Mouse (Mus musculus) kidney, postnatal 14 days (tissue): Measurements from ENCODE around the gene Clec16a.

Experiments used
- DNase-seq: peaks from one replicate; pipeline ENCODE4 v3.0.0; 2022; ENCODE audit warnings: mixed read lengths

Clec16a gene

DNA sequence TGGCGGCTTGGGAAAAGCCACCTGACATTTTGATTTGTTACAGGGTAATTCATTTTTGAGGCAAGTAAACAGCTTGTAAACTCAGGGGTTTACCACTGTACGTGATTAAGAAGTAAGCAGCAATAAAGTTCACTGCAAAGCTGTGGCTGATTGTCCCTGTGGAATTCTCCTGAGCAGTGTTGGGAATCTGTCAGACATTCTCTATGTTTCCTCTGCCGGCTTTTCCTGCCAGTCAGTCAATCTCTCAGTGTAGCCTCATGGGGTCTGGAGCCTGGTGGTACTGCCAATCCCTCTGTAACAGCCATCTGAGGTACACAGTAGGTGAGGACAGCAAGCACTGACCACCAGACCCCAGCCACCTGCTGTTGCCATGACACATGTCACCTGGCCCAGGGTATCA is 183.7 kb downstream of the Clec16a start:
- DNase-seq, result no peak

DNA sequence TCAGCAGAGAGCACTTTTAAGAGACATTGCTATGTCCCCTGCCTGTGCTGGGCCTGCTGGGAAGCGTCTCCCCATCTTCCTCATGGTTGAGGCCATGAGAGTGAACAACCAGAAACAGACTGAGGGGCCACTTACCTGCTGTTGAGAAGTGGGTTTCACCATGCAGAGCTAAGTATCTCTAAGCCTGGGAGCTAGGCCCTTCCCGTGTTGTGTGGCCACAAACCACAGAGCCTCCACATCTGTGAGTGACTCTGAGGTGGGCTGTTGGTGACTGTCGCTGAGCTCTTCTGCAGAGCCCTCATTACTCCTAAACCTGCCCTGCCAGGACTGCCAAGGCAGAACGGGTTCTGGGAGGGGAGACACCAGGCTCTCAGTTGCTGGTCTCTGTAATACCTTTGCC is 185.8 kb downstream of the Clec16a start:
- no peak for DNase-seq

DNA sequence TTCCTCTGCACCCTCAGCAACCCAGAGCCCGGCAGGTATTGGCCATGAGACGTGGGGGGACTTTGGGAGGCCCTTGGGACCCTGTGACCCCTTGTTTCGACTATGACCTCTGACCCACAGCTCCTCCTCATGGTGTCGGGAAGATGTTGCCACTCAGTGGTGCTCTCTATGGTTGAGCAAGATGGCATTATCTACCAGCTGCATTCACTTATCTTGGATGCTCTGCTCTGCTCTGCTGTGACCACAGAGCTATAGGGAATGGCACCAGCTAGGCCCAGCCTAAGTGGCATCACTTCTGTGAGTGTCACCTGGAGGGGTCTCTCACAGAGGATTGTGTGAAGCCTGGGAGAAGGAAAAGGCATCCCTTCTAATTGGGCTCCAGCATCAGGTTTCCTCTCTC is 186.6 kb downstream of the Clec16a start:
- no peak for DNase-seq

DNA sequence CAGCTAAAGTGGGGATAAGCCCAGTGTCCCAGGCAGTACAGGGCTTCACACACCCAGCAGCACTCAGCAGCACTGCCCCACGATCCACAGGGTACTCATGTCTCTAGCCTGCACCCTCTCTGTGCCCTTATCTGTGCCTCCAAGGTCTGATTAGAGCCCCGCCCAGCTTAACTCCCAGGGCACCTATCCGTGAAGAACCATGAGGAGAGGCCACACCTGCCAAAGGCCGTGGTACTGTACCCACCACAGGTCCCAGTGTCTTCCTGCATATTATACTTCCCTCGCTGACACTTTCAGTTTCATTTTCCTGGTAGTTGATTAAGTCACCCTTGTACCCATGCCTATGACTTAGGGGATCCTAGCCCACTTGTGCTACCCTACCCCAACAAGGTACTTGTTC is 187.3 kb downstream of the Clec16a start:
- DNase-seq, result no peak

DNA sequence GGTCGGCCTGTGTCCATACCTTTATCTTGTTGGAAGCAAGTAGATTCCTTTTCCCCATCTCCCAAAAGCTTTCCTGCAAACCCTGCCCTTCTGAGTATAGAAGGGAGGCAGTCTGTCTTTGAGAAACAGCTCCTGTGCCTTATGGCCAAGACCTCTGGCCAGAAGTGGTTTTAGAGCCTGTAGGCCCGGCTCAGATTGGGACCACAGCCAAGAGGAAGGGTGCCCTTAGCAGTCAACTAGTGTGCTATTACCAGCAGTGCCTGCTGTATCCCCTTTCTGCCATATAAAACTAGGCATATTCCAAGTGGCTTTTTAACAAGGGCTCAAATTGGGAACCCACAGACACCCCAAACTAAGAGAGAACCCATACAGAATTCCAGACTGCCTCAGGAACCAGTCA is 190.6 kb downstream of the Clec16a start:
- DNase-seq, result peak; percentile 51

DNA sequence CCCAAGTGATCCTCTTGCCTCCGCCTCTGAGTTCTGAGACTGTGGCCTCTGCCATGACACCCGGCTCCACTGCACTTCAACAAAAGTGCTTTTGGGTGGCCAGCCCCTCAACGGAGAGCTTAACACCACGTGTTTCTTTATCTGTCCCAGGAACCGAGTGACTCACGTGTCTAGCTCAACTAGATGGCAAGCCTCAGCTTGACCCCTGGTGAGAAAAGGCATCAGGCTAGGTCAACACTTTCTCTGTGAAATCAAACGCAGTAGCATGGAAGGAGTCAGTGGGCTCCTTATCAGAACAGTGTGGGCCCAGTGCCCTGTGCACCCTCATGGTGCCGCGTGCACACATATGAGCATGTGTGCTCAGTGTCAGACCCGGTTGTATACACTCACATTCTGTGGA is 191.2 kb downstream of the Clec16a start:
- no peak for DNase-seq

DNA sequence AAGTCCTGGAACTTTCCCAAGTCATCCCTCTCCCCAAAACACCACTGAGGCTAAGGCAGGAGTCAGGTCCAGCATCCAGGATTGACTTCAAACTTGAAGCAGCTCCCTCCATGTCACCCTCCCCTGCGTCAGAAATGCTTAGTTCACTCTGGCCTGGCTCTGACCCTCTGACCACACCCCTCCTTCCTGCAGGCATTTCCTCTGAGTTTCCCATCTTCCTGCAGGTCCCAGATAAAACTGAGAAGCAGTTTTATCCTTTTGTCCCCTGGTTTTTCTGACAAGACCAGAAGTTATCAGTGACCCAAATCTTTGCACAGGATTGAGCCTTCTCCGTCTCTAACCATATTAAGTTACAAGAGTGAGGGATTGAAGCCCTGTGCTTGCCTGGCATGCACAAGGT is 192.4 kb downstream of the Clec16a start:
- peak; percentile 66 for DNase-seq

DNA sequence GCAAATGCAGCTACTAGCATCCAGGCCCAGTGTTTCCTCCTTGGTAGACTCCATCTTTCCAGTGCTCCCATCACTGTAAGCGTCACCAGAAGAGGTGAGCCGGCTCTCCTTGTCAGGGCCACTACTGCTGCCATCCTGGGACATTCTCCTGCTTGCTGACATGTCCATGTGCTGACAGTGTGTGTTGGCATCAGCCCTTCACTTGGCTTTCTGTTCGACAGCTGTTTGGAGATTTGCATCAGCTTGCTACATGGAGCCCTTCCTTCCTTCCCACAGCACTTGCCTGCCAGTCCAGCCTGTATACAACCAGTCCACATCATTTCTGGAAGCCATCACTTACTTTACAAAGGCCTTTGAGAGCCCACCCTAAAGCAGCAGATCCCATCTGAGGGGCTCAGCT is 193.7 kb downstream of the Clec16a start:
- no peak for DNase-seq

DNA sequence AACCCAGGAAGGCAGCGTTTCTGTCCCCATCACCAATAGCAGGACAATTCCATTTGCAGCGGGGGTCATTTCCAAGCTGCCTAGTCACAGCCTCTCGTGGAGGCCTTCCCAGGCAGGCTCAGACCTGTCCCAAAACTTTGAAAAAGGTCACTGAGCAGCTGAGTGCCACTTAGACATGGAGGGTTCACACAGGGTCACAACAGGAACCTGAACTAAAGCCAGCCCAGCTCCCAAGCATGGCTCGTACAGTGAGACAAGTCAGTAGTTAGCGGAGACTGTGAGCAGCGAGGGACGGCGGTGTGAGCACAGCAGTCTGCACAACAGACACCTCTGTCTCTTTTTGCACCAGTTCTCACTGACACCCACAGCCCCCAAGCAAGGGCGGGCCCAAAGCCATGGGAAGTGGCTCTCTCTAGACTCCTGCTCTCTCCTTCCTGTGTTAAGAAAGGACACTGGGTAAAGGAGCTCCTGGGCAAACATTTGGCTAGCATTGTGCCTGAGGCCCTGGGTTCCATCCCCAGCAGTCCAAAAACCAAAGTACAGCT is 194.8 kb downstream of the Clec16a start:
- peak; percentile 31 for DNase-seq

DNA sequence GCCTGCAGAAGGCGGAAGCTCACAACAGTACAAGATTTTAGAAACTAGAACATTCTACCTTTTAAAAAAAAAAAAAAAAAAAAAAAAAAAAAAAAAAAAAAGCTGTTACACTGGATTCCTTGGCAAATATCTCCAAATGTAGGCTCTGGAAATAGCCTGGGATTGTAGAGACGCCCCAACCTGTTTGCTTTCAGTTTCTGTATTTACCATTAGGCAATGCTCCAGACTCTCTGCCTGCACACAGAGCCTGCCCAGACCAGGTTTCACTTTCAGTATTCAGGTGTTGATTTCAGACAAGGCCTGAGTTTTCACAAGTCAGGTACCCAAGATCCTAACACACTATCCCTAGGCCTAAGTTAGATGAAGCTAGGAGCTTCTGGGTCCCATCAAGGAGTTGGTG is 195.9 kb downstream of the Clec16a start:
- peak; percentile 48 for DNase-seq

DNA sequence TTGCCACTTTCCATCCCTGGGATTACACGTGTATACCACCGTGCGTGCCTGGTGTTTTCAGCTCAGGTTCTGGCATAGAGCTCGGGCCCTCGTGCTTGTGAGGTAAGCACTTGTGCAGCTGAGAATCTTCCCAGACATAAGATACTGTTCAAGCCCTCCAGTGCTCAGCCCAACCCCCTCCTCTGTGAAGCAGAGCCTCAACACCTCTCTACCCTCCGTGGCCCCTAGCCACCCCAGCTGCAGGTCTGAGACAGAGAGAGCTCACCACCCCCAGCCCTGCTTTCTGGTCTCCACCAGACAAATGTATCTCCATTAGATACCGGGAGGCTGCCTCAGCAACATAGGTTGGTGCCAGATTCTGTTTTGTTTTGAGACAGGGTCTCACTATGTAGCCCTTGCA is 204.1 kb downstream of the Clec16a start:
- no peak for DNase-seq

DNA sequence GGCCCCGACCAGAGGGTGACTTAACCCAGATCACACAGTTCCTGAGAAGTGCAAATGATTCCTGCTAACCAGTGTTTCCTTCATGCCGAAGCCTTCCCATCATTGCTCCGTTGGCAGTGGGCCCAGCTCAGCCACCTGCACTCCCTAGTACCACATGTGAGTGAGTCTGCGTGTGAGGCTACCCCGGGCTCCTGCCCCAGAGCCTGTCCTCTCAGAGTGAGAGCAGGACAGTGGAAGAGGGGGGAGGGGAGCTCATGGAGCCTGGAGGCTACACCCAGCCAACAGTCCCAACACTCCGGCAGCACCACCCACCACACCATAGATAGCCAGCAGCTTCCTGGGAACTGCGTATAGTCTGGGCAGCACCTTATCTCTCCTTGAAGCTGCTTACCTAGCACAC is 204.7 kb downstream of the Clec16a start:
- no peak for DNase-seq

DNA sequence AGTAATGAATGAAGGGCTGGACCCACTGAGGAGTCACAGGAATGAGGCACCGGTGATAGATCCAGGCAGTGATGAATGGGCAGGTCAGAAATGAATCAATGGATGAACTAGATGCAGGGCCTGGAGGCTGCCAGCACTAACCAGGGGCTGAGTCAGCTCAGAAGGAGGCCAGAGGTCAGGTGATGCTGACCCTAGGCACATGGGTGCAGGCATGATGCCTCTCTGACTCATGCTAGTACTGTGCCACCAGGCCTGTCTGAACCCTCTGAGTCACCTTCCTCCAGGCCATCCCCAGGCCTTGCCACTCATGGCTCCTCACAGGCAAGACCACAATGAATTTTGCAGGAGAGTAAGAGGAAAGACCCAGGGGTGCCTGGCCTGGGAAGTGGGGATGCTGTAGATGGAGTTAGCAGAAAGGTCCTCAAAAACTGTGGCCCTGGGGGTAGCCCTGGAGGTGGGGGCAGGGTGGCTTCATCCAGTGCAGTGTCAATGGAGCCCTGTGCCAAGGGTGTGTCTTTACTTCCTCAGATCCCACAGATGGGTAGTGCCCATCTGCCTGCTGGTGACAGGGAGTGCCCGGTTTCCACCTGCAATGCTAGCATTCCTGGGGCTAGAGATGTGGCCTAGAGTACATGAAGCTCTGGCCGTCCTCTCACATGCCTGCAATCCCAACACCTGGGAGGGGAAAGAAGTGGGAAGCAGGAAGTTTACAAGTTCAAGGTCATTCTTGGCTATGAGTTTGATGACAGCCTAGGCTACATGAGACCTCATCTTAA is 209.6 kb downstream of the Clec16a start:
- no peak for DNase-seq

DNA sequence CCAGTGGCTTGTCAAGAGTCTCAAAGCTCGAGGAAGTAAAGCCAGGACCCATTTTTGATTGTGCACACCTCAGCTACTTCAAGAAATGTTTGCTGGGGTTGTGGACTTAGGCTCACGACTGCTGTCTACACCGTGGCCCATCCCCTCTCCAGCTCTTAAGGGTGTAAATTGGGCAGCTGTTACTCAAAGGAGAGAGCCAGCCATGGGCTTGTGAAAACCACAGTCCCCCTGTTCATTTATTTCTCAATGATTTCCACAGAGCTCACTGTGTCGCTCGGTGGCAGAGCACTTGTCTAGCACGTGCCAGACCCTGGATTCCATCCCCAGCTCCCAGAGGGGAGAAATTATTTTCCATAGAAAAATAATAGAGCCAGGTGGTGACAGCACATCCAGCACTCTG is 211.0 kb downstream of the Clec16a start:
- no peak for DNase-seq

DNA sequence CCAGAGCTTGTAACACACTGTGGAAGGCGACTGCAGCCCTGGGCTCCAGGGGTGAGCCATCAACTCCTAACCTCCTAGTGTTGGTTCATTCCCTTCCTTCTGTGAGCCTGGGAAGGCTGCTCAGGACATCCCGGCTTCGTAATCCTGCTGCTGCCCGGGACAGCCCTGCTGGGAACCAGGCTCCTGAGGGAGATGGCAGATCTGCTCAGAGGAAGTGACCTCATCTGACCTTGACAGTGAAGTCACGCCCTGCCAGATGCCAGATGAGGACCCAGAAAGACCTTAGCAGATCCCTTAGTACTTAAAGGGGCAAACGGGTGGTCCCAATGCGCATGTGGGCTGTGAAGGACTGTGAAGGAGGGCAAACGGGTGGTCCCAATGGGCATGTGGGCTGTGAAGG is 216.0 kb downstream of the Clec16a start:
- no peak for DNase-seq

DNA sequence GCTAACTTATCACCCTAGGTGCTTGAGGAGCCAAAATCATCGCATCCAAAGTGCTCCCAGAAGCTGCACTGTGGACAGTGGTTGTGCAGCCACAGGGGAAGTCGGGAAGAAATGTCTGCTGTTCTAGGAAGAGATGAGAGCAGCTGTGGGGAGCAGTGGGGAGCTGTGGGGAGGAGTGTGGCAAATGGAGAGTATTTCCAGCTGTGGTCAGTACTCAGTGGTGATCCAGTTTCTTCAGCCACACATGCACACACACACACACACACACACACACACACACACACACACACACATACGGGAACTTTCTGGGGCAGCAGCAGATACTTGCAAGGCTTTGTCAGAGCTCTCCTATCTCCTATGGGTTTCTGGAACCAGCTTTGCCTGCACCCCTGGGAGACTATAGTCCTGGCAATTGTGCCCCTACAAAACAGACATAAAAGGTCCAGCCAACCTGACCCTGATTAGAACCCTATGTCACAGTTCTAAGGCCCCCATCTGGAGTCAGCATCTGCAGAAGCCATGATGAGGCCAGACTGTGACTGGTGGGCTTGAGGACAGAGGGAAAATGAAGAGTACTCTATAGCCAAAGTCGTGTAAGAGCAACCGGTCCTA is 217.5 kb downstream of the Clec16a start:
- DNase-seq, result no peak

DNA sequence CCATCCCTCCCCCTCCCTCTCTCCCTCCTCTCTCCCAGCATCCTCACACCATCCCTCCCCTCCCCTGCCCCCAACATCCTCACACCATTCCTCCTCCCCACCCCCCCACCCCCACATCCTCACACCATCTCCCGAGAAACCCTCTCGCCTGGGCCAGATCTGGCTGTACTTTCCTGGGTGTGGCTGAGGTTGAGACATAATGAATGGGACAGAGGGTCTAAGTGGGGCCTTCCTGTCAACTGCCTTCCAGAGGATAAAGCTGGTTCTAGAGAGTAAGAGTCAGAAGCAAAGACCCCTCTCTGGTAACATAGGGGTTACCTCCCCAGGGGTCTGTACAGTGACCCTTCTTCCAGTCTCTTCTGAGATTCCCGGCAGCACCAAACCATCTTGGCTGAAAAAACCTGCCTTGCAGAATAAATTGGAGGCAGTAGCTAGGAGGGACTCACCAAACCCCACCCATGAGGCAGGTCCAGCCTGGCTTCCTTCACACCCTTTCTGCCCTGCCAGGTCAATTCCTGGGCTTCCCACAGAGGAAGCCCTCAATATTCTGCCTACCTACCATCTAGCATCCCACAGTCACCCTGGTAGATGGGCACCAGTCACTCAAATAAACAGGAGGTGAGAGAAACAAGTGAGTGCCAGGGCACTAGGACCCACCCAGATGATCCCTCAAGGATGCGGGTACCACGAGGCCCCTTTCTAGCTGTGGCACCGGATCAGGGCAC is 218.6 kb downstream of the Clec16a start:
- no peak for DNase-seq

DNA sequence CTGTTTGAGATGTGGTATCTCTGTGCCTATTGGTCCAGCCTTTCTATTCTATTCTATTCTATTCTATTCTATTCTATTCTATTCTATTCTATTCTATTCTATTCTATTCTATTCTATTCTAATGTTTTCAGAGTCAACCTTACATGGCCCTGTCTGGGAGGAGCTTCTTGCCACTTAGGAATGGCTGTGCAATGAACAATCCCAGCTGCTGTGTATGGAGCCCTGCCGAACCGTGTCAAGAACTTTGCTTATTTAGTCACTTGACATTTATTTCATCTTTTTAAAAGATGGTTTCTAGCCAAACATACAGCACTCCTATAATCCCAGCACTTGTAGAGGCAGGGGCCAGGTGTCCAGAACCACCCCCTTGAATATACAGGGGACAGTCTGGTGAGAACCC is 219.2 kb downstream of the Clec16a start:
- DNase-seq, result no peak

DNA sequence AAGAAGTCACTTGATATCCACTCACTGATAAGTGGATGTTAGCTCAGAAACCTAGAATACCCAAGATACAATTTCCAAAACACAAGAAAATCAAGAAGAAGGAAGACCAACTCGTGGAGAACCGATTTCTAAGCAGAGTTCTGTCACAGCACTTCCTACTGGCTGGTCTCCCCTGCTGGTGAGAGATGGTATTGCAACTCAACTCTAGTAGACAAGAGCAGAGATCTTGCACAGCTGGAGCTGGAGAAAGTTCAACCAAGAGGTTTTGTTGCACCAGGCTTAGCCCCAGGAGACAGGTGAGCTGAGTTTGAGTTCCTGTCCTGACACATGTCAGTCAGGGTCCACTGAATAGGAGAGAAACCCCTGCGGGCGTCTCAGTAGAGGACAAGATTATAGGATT is 222.0 kb downstream of the Clec16a start:
- DNase-seq, result peak; percentile 85

DNA sequence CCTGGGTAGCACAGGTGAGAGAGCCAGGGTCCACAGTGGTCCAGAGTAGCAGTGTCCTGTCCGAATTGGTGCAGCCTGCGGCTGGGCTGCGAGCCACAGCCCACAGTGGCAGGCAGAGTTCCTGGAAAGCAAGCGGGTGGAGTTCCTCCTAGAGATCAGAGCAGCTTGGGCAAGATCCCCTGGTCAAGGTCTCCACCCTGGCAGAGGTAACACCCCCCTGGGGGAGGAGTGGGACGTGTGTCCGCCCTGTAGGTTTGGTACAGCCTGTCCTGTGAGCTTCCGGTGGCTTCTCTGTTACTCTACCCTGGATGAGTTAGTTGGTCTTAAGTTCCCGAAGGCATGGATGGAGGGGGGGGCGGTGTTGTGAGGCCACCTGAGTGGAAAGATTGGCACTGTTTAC is 223.7 kb downstream of the Clec16a start:
- no peak for DNase-seq

DNA sequence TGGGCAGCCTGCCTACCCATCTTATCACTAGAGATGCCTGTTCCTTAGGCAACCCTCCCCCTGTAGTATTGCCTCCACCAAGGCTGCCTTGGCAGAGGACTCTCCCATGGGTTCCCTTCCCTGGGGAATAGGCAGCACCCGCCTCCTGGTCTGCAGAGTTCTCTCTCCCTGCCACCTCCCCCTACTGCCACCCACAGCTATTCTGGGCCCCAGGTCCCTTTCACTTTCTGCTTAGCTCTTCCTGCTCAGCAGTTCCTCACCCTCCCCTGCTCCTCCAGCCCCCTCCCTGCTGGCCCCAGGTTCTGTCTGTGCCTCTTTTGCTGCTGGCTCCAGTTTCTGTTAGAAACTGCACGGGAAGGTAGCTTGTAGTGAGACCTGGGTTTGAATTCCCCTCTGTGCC is 224.5 kb downstream of the Clec16a start:
- no peak for DNase-seq

DNA sequence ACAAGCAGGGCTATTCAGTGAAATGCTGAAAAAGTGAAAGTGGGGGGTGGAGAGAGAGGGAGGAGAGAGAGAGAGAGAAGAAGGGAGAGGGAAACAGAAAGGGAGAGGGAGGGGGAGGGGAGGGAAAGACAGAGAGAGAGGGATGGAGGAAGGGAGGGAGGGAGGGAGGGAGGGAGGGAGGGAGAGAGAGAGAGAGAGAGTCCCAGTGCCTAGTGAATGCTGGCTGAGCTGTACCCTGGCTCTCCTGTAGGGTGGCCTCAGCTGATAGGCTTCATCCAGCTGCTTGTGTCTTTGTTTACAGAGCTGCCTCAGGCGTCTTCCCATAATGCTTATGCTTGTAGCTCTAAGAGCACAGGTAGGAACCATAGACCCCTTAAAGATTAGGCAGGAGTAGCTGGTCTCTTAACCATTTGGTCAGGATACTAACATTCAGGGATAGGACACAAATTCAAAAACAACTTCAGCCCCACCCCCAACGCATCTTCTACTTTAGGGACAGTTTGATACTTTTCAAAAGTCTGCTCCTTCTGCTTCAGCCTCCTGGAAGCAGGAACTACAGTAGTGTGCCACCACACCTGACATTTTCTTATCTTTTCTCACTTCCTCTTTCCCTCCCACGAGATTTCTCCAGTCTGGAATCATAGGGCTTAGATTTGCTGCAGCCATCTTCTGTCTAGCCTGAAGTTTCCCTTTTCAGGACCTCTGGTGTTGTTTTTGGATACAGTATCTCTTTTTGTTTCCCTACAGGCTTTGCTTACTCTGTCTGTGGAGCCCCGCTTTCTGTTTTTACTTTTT is 225.6 kb downstream of the Clec16a start:
- no peak for DNase-seq
